ENCODE assay signal across 1 mouse cellular context in genomic region chr3:90617586-90617985, GRCm38 (mm10).
TF ChIP-seq lines count a peak whose summit lies in the region.

No protein-coding gene starts in this region.

TF ChIP-seq in CH12.LX, 34 proteins besides CTCF, POLR2A, EP300 and RAD21:
- TF ChIP-seq ELF1 (IDR thresholded peaks at IDR 0.05; ENCODE audit: low read depth, low read length) (no peak), ZNF384 (IDR thresholded peaks at IDR 0.05; ENCODE audit: low read depth, low read length) (peak; percentile 42), MAX (IDR thresholded peaks at IDR 0.05; ENCODE audit: low read length) (peak; percentile 53; the same call in 1 of the 2 replicates), SMC3 (IDR thresholded peaks at IDR 0.05; ENCODE audit: low read depth, low read length) (peak; percentile 7; the same call in 1 of the 2 replicates), JUND (conservative IDR thresholded peaks at IDR 0.05; ENCODE audit: low read depth, low read length) (no peak), MYC (IDR thresholded peaks at IDR 0.05; ENCODE audit: low read depth, low read length) (peak; percentile 81), IRF4 (IDR thresholded peaks at IDR 0.05; ENCODE audit: low read depth, low read length) (peak; percentile 53; the same call in 1 of the 2 replicates), CHD1 (IDR thresholded peaks at IDR 0.05; ENCODE audit: low read depth, low read length) (no peak), BHLHE40 (IDR thresholded peaks at IDR 0.05; ENCODE audit: low read depth, low read length) (0 out of 2 replicates have a peak, but pooled peaks have one; percentile 6)
